Mouse (Mus musculus): ENCODE data around the gene Thsd7b.
"Not testable (repeated sequence)": the region's sequence is repeated elsewhere in the genome, so short reads cannot be mapped to it uniquely, and the experiment has no call there.

The Thsd7b gene

GRCm38 (mm10) chr1:129532206-129532605 is 259.1 kb downstream of the Thsd7b start:
- no peak for DNase-seq

DNA sequence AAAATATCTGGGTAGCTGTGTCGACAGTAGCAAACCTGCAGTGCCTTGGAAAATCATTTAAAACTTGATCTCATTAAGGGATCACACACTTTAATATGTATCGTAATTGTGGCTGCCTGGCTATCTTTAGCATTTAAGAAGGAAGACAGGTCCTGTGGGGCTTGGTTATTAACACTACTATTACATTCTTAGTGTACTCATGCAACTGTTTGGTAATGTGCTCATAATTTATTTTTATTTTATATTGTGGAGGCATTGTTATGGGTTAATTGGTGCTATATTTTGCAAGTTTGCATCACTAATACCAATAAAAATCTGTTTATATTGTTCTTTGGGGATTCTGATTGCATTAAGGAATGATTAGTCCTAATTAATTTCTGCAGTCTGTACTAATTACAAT is 265.4 kb downstream of the Thsd7b start:
- DNase-seq, result no peak

GRCm38 (mm10) chr1:129538970-129539369 is 265.9 kb downstream of the Thsd7b start:
- DNase-seq, result no peak

GRCm38 (mm10) chr1:129540751-129541150 is 267.6 kb downstream of the Thsd7b start:
- no peak for DNase-seq

DNA sequence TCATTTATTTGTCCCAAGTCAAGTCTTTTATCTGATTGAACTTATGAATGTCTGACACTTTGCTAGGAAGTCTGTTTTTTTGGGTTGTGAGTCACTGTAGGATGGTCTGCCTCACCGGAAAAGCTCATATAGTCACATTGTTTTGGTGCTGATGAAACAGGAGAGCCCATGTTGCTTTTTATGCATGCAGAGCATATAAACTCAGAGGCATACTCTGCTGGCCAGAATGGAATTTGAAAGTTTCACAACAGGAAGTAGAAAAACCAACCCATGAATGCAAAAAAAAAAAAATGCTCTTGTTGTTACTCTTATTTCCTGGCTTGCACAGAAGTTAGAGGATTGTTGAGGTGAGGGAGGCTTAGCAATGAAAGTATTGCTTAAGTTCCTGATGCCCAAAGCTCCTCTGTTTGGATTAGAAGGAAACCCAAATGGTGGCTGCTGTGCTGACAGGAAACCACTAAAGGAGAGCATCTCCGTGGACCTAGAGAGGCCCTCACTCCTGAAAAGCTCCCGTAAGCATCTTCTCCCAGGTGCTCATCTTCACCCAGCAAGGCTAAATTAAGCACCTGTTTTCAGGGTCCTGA is 269.6 kb downstream of the Thsd7b start:
- no peak for DNase-seq

GRCm38 (mm10) chr1:129543169-129543568 is 270.1 kb downstream of the Thsd7b start:
- no peak for DNase-seq

GRCm38 (mm10) chr1:129558054-129558453 is 285.0 kb downstream of the Thsd7b start:
- no peak for DNase-seq

DNA sequence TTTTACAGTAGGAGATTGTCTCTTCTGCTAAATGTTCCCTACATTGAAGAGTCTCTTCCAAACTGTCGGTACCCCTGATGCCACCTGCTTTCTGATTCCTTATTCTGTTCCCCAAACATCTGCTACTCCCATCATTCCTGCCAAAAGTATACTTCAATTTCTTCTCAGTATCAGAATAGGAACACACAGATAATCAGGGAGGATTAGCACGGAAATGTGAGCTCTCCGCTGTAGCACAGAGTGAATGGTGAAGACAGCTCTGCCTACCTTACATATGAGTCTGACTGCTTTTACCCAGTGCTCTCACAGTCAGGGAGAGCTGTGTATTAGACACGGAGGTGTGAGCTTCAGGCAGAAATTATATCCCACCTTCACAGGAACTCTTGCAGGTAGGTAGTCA is 286.0 kb downstream of the Thsd7b start:
- DNase-seq, result no peak

DNA sequence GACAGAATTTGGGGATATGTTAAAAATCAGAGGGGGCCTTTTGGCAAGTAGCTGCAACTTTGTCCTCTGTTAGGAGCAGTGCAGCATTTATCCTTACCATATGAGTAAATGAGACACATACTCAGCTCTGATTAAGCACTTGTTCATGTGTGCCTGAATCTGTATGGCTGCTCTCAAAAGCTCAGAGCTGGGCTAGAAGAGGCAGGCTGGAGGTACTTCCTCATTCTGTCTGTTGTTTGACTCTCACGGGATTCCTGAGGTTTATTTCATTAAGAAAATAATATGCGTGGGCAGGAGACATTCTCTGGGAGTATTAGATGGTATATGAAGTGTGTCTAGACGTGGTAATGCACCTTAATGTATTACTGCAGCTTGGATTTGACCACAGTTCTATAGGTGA is 286.7 kb downstream of the Thsd7b start:
- DNase-seq, result no peak

DNA sequence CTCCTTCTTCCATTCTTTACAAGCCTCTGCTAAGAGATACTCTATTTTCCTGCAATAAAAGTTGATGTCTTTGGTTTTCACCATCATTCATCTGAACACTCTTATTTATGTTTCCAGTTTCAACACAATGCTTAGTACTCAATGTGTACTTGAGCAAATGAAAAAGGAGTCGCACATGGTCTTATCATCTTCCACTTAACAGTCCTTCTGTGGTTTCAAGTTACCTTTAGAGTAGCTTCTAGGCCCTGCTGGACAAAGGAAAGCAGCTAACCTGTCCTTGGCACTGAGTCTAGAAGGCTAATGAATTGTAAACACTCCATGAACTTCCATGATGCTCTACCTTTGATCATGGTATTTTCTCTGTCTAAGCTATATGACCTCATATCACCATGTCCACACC is 289.6 kb downstream of the Thsd7b start:
- no peak for DNase-seq

DNA sequence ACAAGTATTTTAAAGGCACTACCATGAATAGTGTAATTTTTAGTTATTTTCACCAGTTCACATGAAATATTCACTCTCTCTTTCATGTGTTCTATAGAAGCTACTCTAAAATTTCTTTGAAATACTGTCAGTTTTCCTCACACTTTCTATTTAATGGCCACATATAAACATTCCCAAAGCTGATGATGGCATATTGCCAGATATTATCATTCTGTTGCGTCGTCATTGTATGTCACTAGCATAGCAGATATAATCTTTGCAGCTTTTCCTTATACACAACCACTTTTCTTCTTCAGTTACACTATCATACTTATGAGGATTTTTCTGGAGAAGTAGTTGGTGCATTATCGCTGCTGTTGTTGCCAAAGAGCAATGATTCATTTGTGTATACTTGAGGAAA is 297.4 kb downstream of the Thsd7b start:
- no peak for DNase-seq

DNA sequence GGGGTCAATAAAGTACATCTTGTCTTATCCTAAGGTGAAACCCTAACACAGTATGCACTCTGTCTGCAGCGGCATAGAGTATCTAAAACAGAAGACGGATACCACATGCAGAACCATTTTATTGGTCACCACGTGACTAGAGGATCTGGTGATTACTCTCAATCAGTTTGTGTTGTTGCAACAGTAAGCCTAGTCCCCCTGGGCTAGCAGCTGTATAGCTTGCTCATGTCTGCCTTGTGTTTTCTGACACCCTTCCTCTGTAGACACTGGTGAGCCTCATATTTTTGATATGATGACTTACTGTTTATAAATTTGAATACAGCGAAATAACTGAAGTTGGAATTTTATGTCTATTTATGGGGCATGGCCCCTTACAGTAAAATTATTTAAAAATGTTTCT is 306.9 kb downstream of the Thsd7b start:
- DNase-seq, result no peak

DNA sequence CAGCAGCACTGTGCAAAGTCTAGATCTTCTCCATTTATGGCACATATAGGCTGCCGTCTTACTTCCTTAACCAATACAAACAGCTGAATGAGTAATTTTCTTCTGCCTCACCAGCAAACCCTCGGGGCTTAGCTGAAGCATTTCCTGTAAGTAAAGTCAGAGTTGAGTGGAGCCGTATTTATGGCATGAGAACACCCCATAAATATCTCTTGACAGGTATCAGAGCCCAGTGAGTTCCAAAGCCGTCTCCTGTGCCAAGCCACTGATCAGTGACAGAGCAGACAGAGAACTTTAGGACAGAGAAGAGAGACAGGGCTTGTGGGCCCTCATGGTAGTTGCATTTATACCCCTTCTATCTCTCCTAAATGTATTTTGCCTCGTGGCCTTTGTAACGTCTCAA is 313.5 kb downstream of the Thsd7b start:
- no peak for DNase-seq

GRCm38 (mm10) chr1:129589366-129590002 is 316.4 kb downstream of the Thsd7b start:
- no peak for DNase-seq

- peak; percentile 76 for DNase-seq
Measured at GRCm38 (mm10) chr1:129595447-129595846, 322.3 kb downstream of the Thsd7b start.

DNA sequence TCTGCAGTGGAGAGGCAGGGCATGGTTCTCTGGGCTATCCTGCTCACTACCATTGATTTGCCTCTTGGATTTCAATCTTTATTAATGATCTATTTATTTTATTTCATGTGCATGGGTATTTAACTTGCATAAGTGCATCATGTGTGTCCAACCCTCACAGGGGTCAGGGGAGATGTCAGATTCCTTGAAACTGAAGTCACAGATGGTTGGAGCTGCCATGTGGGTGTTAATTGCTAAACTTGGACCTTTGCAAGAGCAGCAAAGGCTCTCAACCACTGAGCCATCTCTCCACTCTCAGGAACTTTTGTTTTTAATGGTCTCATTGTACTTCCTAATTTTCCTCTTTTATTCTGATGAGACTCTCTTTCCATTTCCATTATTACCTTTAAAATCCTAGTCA is 327.8 kb downstream of the Thsd7b start:
- no peak for DNase-seq

- DNase-seq, result no peak
Measured at GRCm38 (mm10) chr1:129602284-129602683, 329.2 kb downstream of the Thsd7b start.

GRCm38 (mm10) chr1:129608395-129608794 is 335.3 kb downstream of the Thsd7b start:
- no peak for DNase-seq

GRCm38 (mm10) chr1:129616080-129616479 is 343.0 kb downstream of the Thsd7b start:
- DNase-seq, result no peak

DNA sequence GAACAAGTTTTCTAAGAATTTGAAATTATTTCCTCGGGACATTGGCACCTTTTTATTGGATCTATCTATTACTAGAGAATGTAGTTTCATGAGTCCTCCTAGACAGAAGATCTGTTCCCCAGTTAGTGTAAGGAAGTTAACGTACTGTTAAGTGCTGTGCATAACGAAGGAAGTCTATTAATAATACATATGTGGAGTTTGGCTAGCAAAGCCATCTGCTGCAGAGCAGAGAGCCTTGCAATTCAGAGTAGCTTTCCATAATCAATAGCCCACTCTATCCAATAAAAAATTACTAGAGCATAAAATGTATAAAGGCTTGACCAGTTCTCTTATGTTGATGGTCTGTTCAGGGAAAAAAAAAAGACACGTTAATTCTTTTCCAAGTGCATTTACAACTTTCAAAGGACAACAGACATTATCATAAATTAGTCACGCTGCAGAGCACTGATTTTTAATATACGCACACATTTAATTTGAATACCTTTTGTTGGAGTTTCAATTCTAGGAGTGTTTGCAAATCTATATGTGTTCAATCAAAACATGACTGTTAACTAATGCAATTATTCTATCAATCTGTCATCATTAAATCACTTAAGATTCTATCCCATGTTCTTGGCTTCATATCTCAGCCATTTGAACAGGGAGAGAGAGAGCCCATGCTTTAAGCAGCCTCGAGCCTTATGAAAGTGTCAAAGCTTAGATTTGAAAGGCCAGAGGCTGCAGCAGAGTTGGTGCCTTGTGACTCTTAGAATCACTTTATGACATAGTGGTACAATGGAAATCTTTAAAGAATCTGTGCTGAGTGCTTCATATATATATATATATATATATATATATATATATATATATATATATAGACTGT is 346.6 kb downstream of the Thsd7b start:
- no peak for DNase-seq

DNA sequence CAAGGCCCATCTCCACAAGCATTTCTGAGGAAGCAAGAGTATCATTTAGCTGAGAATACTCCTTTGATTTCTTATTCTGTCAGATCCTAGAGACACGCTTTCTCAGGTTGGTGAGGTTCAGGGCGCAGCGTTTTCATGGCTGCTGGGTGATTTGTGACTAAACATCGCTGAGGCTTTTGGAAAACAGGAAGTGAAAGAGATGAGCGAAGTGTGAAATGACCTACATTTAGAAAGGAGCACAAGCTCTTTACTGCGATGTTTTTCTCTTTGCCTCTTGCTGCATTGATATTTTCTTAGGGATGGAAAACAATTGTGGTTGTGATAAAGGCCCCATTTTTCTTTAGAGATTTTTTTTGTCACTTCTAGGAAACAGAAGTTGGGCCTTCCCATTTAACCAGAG is 351.4 kb downstream of the Thsd7b start:
- DNase-seq, result no peak

DNA sequence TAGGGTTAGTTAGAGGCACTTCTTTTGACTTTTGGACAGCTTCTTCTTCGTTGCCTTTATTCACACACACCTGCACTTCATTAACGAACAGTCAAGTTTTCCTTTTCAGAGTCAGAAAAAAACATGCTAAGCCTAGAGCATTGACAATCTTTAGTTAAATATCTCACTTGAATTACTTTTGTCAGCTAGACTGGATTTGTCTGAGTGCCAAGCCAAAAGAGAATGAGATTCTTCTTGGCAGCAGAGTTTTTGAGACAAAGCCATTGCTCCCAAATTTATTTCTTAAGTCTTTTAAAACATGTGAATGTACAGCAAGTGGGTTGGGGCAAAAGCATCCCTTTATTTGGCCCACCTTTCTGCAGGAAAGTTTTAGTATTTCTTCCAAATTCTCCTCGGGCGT is 362.0 kb downstream of the Thsd7b start:
- DNase-seq, result no peak

DNA sequence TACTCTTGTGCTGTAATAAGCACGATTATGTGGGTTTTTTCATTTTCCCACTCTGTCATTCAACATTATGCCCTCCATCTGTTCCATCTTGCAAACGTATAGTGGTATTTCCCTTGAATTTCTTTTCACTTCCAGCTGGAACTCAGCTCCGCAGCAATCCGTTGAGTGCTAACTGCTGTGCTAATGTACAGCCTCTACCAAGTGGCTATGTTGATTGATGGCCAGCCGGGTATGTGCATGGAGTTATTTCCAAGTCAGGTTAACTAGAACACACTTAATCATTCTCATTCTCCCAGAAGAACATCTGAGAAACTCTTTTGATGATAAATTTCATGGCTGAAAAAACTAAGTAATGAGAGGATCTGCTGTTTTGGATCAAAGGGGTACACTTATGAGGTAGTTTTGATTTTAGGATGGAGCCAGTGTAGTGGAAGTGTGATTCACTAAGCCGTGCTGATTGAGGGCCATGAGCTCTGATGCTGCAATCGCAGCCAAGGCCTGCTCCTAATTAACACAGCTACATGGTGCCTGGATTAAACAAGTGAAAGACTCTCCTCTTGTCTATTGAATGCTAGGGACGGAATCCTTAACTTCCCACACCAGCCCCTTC is 371.3 kb downstream of the Thsd7b start:
- DNase-seq, result no peak

DNA sequence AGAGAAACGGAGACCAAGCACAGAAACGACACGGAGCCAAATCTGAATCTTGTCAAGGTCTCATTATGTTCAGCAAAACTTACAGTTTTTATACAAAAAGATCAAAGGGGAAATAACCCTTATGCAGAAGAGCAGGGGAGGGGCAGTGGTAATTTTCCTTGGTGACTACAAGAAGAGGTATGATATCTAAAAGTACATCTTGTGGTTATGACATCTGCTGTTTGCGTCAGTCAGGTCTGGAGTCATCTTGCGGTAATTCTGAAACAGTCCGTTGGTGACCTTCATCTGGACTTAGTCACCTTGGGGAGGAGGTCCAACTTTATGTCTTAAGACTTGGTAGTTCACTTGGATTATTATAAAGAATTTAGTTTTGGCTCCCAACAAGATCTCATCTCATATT is 378.3 kb downstream of the Thsd7b start:
- DNase-seq, result not testable (repeated sequence)

All from heart, adult 11 months (tissue).